Mouse (Mus musculus) embryonic fibroblast, embryonic 13.5 days (primary cell): Measurements from ENCODE around the gene Isx.

Experiments used
- CTCF ChIP-seq: IDR thresholded peaks from 2 replicates; pipeline ENCODE4 v1.5.1; 2011; ENCODE audit warnings: mild to moderate bottlenecking, control low read depth, low read length, moderate library complexity, borderline replicate concordance; ENCODE audit not compliant: insufficient read depth
- POLR2A ChIP-seq: IDR thresholded peaks from 2 replicates; pipeline ENCODE4 v1.6.1; 2011; ENCODE audit warnings: low read depth, mild to moderate bottlenecking, control low read depth, low read length, moderate library complexity

GRCm38 (mm10) chr8:74874565-74874964 is 1.6 kb downstream of the Isx start:
- TF ChIP-seq POLR2A: no peak
- TF ChIP-seq CTCF: no peak
